Mouse (Mus musculus) intestine, postnatal 0 days (tissue): ENCODE measurements at regions not wholly inside any gene's neighbourhood (a gene's known extent, or its start where the extent isn't known, plus 50 kb on each side); places are given as distances from the start of the nearest gene placed in this dataset.

ENCODE experiments used
- ATAC-seq: fragments of 200-750 bp; cut with Nextera tagmentation; 2 replicates; pipeline ENCODE4 v1.8.0; 2017; ENCODE audit warnings: mild to moderate bottlenecking, moderate TSS enrichment, moderate library complexity
- H3K27ac ChIP-seq: fragments of 300-500 bp; sonication (generic); 2 replicates; pipeline ENCODE4 v1.5.1; 2014; ENCODE audit warnings: mild to moderate bottlenecking, low read depth, low read length, moderate library complexity
- H3K27me3 ChIP-seq: fragments of 300-500 bp; sonication (generic); replicated peaks from 2 replicates; pipeline ENCODE4 v1.6.1; 2014; ENCODE audit warnings: low read length, mixed read lengths; ENCODE audit not compliant: control insufficient read depth, insufficient read depth
- H3K36me3 ChIP-seq: fragments of 300-500 bp; sonication (generic); 2 replicates; pipeline ENCODE4 v1.6.1; 2014; ENCODE audit warnings: mild to moderate bottlenecking, moderate library complexity; ENCODE audit not compliant: control insufficient read depth, insufficient read depth
- H3K4me1 ChIP-seq: fragments of 300-500 bp; sonication (generic); replicated peaks from 2 replicates; pipeline ENCODE4 v1.6.1; 2014; ENCODE audit warnings: antibody characterized with exemption, low read length, mixed read lengths; ENCODE audit not compliant: control insufficient read depth, insufficient read depth
- H3K4me2 ChIP-seq: fragments of 300-500 bp; sonication (generic); replicated peaks from 2 replicates; pipeline ENCODE4 v1.6.1; 2014; ENCODE audit warnings: low read depth, mild to moderate bottlenecking, moderate library complexity
- H3K4me3 ChIP-seq: fragments of 300-500 bp; sonication (generic); 2 replicates; pipeline ENCODE4 v1.5.1; 2014; ENCODE audit warnings: low read depth, low read length
- H3K9ac ChIP-seq: fragments of 300-500 bp; sonication (generic); 2 replicates; pipeline ENCODE4 v1.6.1; 2014; ENCODE audit warnings: mild to moderate bottlenecking, low read depth, low read length
- H3K9me3 ChIP-seq: fragments of 300-500 bp; sonication (generic); 2 replicates; pipeline ENCODE4 v1.6.1; 2016; ENCODE audit warnings: mixed run types; ENCODE audit not compliant: control insufficient read depth
- CTCF ChIP-seq: sonication (generic); IDR thresholded peaks from 2 replicates; pipeline ENCODE4 v1.5.1; 2016; ENCODE audit warnings: low read depth, mild to moderate bottlenecking, control low read depth, antibody characterized with exemption, moderate library complexity
- WGBS: fragments of 180-500 bp; shearing (Covaris S2); extraction: QIAGEN DNeasy Blood & Tissue Kit; methylation state at CpG from one replicate; pipeline ENCODE4 v1.1.7; 2014; 5-methylcytosine and 5-hydroxymethylcytosine counted together

- H3K36me3 ChIP-seq = no peaks in the 10 kb centered on the region
- H3K4me1 ChIP-seq = no peaks in the 10 kb centered on the region
- ATAC-seq = peak; percentile 76
- H3K27me3 ChIP-seq = no peaks in the 10 kb centered on the region
- H3K4me2 ChIP-seq = no peak overlapping the region
- H3K27ac ChIP-seq = no peak overlapping the region
- WGBS = 40% methylated on average over 1 of the region's 1 CpGs
- no peak for TF ChIP-seq CTCF
- no peak overlapping the region for H3K9ac ChIP-seq
- H3K9me3 ChIP-seq = no peaks in the 10 kb centered on the region
- H3K4me3 ChIP-seq = no peak overlapping the region
Measured at GRCm38 (mm10) chr13:7306995-7307394, 658.4 kb upstream of the Pfkp start.

GRCm38 (mm10) chr13:7307396-7307795 lies 658.8 kb upstream of the Pfkp start:
- no peak for ATAC-seq
- Histone ChIP-seq H3K4me3 (no peak overlapping the region), H3K9ac (no peak overlapping the region), H3K4me1 (no peaks in the 10 kb centered on the region), H3K9me3 (no peaks in the 10 kb centered on the region), H3K4me2 (no peak overlapping the region), H3K27ac (no peak overlapping the region), H3K36me3 (no peaks in the 10 kb centered on the region), H3K27me3 (no peaks in the 10 kb centered on the region)
- TF ChIP-seq CTCF = no peak
- 73% methylated on average over 5 of the region's 5 CpGs for WGBS

GRCm38 (mm10) chr13:7313474-7313873 lies 664.9 kb upstream of the Pfkp start:
- H3K27ac ChIP-seq = no peak overlapping the region
- 66% methylated on average over 1 of the region's 1 CpGs for WGBS
- H3K27me3 ChIP-seq = no peaks in the 10 kb centered on the region
- no peaks in the 10 kb centered on the region for H3K4me1 ChIP-seq
- no peaks in the 10 kb centered on the region for H3K9me3 ChIP-seq
- H3K4me3 ChIP-seq = no peak overlapping the region
- H3K4me2 ChIP-seq = no peak overlapping the region
- no peak overlapping the region for H3K9ac ChIP-seq
- ATAC-seq = no peak
- no peaks in the 10 kb centered on the region for H3K36me3 ChIP-seq
- no peak for TF ChIP-seq CTCF

- H3K36me3 ChIP-seq = no peaks in the 10 kb centered on the region
- H3K27me3 ChIP-seq = no peaks in the 10 kb centered on the region
- no peak for TF ChIP-seq CTCF
- H3K9me3 ChIP-seq = no peaks in the 10 kb centered on the region
- H3K4me3 ChIP-seq = no peak overlapping the region
- H3K27ac ChIP-seq = no peak overlapping the region
- 64% methylated on average over 2 of the region's 2 CpGs for WGBS
- no peak for ATAC-seq
- no peak overlapping the region for H3K9ac ChIP-seq
- no peak overlapping the region for H3K4me2 ChIP-seq
- no peaks in the 10 kb centered on the region for H3K4me1 ChIP-seq
Measured at GRCm38 (mm10) chr13:7330151-7330550, 681.6 kb upstream of the Pfkp start.

- Histone ChIP-seq H3K4me3 (no peak overlapping the region), H3K4me1 (no peaks in the 10 kb centered on the region), H3K27ac (no peak overlapping the region), H3K9me3 (no peaks in the 10 kb centered on the region), H3K36me3 (no peaks in the 10 kb centered on the region), H3K4me2 (no peak overlapping the region), H3K27me3 (no peaks in the 10 kb centered on the region), H3K9ac (no peak overlapping the region)
- WGBS = 82% methylated on average over 1 of the region's 1 CpGs
- ATAC-seq = no peak
- no peak for TF ChIP-seq CTCF
Measured at GRCm38 (mm10) chr13:7345760-7346159, 697.2 kb upstream of the Pfkp start.

GRCm38 (mm10) chr13:7348431-7348830 lies 699.9 kb upstream of the Pfkp start:
- no peak overlapping the region for H3K27ac ChIP-seq
- no peak overlapping the region for H3K9ac ChIP-seq
- H3K4me3 ChIP-seq = no peak overlapping the region
- H3K4me2 ChIP-seq = no peak overlapping the region
- H3K4me1 ChIP-seq = no peaks in the 10 kb centered on the region
- H3K27me3 ChIP-seq = no peaks in the 10 kb centered on the region
- no peak for ATAC-seq
- no peak for TF ChIP-seq CTCF
- no peaks in the 10 kb centered on the region for H3K36me3 ChIP-seq
- no peaks in the 10 kb centered on the region for H3K9me3 ChIP-seq

- Histone ChIP-seq H3K9me3 (no peaks in the 10 kb centered on the region), H3K27ac (no peak overlapping the region), H3K4me3 (no peak overlapping the region), H3K4me1 (no peaks in the 10 kb centered on the region), H3K27me3 (no peaks in the 10 kb centered on the region), H3K9ac (no peak overlapping the region), H3K36me3 (no peaks in the 10 kb centered on the region), H3K4me2 (no peak overlapping the region)
- no peak for TF ChIP-seq CTCF
- WGBS = 62% methylated on average over 4 of the region's 4 CpGs
- ATAC-seq = no peak
Measured at GRCm38 (mm10) chr13:7353011-7353410, 704.4 kb upstream of the Pfkp start.
